Mouse (Mus musculus) E14TG2a.4 (cell line): ENCODE results near the gene D1Ertd622e.

Source experiments
- H3K27me3 ChIP-seq: 2 replicates; pipeline ENCODE4 v1.6.1; 2014; ENCODE audit warnings: low read length, control low read depth; ENCODE audit not compliant: insufficient read depth
- H3K36me3 ChIP-seq: 2 replicates; pipeline ENCODE4 v1.6.1; 2014; ENCODE audit warnings: low read length, control low read depth; ENCODE audit not compliant: insufficient read depth
- H3K4me1 ChIP-seq: replicated peaks from 2 replicates; pipeline ENCODE4 v1.6.1; 2014; ENCODE audit warnings: low read depth, low read length, control low read depth
- H3K4me3 ChIP-seq: replicated peaks from 2 replicates; pipeline ENCODE4 v1.5.1; 2014; ENCODE audit warnings: mild to moderate bottlenecking, low read length
- H3K9me3 ChIP-seq: 2 replicates; pipeline ENCODE4 v1.6.1; 2014; ENCODE audit warnings: low read length, control low read depth
- CTCF ChIP-seq: conservative IDR thresholded peaks from 2 replicates; pipeline ENCODE4 v1.5.1; 2014; ENCODE audit warnings: low read length
- NANOG ChIP-seq: IDR thresholded peaks from 2 replicates; pipeline ENCODE4 v1.6.1; 2014; ENCODE audit warnings: borderline replicate concordance, low read length, mixed read lengths
- POU5F1 ChIP-seq: IDR thresholded peaks from 2 replicates; pipeline ENCODE4 v1.6.1; 2014; ENCODE audit warnings: low read length, borderline replicate concordance

Gene D1Ertd622e

DNA sequence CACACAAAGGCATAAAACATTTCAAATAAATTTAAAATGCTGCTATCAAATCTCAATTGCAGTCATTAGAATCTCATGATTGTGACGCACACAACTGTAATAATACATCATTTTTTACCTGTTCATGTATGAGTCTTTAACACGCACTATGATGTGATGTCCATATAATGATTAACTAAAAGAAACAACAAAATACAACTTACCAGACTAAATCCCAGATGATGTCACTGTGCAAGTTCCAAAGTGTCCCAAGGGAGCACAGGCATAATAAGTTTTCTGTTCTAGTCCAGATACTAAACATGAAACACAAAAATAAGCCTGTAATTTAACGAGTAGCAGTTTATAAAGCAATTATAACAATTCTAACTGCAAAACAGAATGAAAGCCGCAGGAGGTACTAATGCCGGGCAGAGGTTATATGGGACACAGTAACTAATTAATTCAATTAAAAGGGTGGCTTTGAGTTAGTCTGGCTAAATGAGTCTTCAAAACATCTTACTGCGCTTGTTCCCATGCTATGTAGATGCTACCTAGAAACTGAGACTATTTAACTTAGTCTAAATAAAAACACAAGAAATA, 7.4 kb downstream of the D1Ertd622e start:
- Histone ChIP-seq H3K9me3 (no peaks in the 10 kb centered on the region), H3K4me1 (no peaks in the 10 kb centered on the region), H3K36me3 (no peaks in the 10 kb centered on the region), H3K27me3 (peaks cover 7% of the 10 kb centered on the region), H3K4me3 (no peak overlapping the region)
- TF ChIP-seq NANOG (no peak), POU5F1 (no peak), CTCF (no peak)

DNA sequence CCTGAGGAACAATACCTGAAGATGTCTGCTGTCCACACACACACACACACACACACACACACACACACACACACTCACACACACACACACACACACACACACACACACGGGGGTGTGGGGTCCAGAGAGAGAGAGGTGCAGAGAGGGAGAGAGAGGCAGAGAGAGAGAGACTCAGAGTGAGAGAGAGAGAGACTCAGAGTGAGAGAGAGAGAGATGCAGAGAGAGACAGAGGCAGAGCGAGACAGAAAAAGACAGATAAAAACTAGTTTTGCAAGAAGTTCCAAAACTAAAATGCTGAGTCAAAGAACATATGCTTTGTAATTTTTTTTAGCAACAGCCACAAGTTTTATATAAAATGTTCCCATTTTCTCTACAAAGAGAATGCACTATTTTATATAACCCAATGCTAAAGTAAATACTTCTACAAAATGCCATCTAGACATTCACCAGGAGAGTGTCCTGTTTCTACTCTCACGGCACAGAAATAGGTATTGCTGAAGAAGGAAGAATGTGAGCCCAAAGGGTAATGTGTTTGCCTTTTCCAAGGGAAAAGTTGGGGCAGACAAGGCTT, 11.2 kb downstream of the D1Ertd622e start:
- Histone ChIP-seq H3K27me3 (no peaks in the 10 kb centered on the region), H3K36me3 (no peaks in the 10 kb centered on the region), H3K4me1 (0 out of 2 replicates have a peak, but pooled peaks cover 5% of the 10 kb centered on the region), H3K4me3 (no peak overlapping the region), H3K9me3 (no peaks in the 10 kb centered on the region)
- TF ChIP-seq CTCF (no peak), POU5F1 (no peak), NANOG (no peak)

DNA sequence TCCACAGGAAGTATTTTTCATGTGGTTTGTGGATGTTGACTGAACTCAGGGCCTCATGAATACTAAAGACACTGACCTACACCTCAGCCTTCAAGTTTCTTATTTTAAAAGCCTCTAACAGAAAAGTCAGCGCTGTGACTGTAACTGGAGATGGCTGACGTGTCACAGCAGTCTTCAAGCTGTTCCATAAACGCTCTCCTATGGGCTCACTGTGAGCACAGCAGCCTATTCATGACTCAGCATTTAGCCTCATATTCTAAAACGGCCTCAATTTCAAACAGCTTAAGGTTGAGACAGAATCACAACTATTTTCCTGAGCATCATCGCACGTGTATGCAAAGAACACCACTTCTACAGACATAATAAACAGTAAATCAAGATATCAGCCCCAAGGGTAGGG, 11.8 kb downstream of the D1Ertd622e start:
- H3K36me3 ChIP-seq: no peaks in the 10 kb centered on the region
- no peaks in the 10 kb centered on the region for H3K27me3 ChIP-seq
- H3K4me1 ChIP-seq: 0 out of 2 replicates have a peak, but pooled peaks cover 5% of the 10 kb centered on the region
- TF ChIP-seq NANOG (no peak), CTCF (no peak), POU5F1 (no peak)
- no peaks in the 10 kb centered on the region for H3K9me3 ChIP-seq
- no peak overlapping the region for H3K4me3 ChIP-seq

DNA sequence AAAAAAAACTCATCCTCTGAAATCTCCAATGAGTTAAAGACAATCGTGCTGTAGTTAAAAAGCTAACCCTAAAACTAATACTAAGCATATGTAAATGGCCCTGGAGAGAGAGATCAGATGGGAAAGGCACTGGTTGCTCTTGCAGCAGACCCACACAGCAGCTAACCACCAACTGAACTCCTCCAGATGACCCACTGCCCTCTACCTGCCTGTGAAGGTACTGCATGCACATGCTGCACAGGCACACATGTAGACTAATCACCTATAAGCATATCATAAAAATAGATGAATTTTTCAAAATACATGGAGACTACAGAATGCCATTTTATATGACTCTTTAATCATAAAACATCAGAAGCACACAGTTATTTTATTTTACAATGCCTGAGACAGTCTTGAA, 14.8 kb downstream of the D1Ertd622e start:
- no peaks in the 10 kb centered on the region for H3K9me3 ChIP-seq
- H3K36me3 ChIP-seq: no peaks in the 10 kb centered on the region
- H3K27me3 ChIP-seq: no peaks in the 10 kb centered on the region
- 0 out of 2 replicates have a peak, but pooled peaks cover 5% of the 10 kb centered on the region for H3K4me1 ChIP-seq
- TF ChIP-seq CTCF: peak; percentile 86
- TF ChIP-seq POU5F1: no peak
- no peak overlapping the region for H3K4me3 ChIP-seq

DNA sequence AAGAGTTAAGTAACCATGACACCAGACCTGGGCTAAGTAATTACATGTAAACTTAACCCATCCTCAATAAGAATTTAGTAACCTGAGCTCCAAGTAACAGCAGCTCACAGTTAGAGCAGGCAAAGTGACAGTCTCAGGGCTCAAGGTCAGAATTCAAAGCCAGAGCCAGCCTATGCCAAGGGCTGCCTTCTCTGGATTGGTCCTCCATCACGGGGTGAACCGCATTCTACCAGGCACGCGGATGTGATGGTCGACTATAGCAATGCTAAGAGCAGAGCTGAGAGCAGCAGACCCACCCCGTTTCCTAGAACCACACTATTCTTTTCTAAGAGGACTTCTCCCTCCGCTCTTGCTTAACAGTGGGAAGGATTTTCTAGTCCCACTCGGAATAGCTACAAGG, 27.8 kb downstream of the D1Ertd622e start:
- no peak for TF ChIP-seq NANOG
- no peak for TF ChIP-seq CTCF
- no peak for TF ChIP-seq POU5F1

DNA sequence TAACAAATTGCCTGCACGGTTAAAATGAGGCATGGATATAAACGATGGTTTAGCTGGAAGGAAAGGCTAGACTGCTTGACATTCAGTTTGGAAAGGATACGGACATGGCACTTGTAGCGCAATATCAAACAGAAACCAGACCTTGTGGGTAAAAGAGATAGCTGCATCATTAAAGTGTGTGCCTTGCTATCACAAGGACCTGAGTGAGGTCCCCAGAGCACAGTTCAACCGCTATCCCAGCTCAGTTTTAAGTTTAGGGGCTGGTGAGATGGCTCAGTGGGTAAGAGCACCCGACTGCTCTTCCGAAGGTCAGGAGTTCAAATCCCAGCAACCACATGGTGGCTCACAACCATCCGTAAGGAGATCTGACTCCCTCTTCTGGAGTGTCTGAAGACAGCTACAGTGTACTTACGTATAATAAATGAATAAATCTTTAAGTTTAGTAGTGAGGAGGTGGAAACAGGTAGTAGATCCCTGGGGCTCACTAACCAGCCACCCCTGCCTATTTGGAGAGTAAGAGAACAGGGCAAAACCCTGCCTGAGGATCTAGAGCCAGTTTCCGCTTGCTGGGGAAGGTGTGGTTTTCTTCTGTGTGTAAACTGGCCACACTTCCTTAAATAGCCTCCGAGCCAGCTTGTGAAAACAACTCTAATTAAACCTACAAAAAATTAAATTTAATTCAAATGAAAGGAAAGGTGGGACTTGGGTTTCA, 29.2 kb downstream of the D1Ertd622e start:
- Histone ChIP-seq H3K27me3 (no peaks in the 10 kb centered on the region), H3K4me3 (no peak overlapping the region), H3K9me3 (no peaks in the 10 kb centered on the region), H3K4me1 (peaks cover 9% of the 10 kb centered on the region), H3K36me3 (no peaks in the 10 kb centered on the region)
- TF ChIP-seq NANOG: no peak
- no peak for TF ChIP-seq CTCF
- TF ChIP-seq POU5F1: no peak

More for the DNA sequence above, 27.8 kb downstream of the D1Ertd622e start:
- Histone ChIP-seq H3K4me3 (peak overlapping the region; percentile 10; the same call in 1 of the 2 replicates), H3K9me3 (no peaks in the 10 kb centered on the region), H3K4me1 (peaks cover 9% of the 10 kb centered on the region), H3K36me3 (no peaks in the 10 kb centered on the region), H3K27me3 (no peaks in the 10 kb centered on the region)

DNA sequence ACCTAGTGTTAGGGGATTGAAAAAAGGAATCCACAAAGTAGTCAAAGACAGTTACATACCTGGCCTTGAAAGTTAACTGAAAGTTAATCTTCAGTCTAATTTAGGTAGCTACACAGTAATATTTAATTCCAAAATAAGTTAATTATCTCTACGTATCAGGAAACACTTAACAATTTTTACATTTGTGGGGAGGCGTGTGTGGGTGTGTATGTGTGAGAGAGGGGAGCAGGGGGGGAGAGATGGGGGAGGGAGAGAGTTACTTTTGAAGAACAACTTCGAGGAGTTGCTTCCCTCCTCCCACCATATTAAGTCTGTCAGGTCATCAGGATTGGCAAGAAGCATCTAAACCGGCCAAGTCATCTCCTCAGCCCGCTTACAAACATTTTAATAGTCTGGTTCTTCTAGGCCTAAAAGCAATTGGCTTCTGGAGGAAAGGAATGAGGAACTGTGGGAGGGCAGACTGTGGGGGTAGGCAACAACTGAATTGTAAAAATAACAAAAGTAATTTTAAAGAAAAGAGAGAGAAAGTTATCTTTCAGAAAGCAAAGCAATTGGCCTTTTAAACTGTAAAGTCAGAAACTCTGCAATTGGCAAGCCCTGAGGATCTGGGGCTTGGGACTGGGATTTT, 29.9 kb downstream of the D1Ertd622e start:
- TF ChIP-seq POU5F1 (no peak), CTCF (no peak), NANOG (no peak)
- H3K9me3 ChIP-seq: no peaks in the 10 kb centered on the region
- no peaks in the 10 kb centered on the region for H3K36me3 ChIP-seq
- no peak overlapping the region for H3K4me3 ChIP-seq
- no peaks in the 10 kb centered on the region for H3K27me3 ChIP-seq
- peaks cover 9% of the 10 kb centered on the region for H3K4me1 ChIP-seq

DNA sequence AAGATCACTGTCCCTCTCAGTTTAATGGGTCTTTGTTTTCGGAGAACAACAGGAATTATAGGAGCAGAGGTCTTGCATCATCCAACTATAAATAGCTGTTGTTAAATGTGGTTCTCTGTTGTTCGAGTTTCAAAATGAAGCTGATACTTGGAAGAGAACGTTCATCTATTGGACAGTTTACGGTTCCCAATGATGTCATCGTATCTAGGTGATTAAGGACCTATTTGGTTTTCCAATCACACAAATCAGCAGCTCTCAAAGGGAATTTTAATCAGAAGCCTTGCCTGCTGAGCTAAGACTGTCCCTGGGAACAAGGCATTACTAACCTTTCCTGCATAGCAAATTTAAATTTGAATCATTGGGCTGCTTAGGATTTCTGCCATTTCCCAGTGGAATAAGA, 31.7 kb downstream of the D1Ertd622e start:
- Histone ChIP-seq H3K36me3 (no peaks in the 10 kb centered on the region), H3K4me3 (no peak overlapping the region), H3K4me1 (peaks cover 9% of the 10 kb centered on the region), H3K9me3 (no peaks in the 10 kb centered on the region), H3K27me3 (no peaks in the 10 kb centered on the region)
- TF ChIP-seq NANOG (no peak), POU5F1 (no peak), CTCF (no peak)
